Comparison of ENCODE assay signal across 29 mouse cellular contexts in genomic region chr5:147580181-147580580, GRCm38 (mm10).
A peak's percentile ranks its signal among the peaks of the same experiment; 100 is the strongest.
DNase-seq lines count a peak whose midpoint lies in the region; ATAC-seq and TF ChIP-seq lines count a peak whose summit lies in the region.
"Had no signal": no experiment of that assay in that cellular context is flagged by ENCODE, and none has a peak within 500 bp of the region (broad histone marks: within the 10 kb centered on the region; RNA-seq: fewer than 3 reads in every experiment).

No protein-coding gene starts in this region.

- no peaks in the 10 kb centered on the region for H3K27me3 ChIP-seq in heart, embryonic 12.5 days (replicated peaks)
- H3K27me3 ChIP-seq: CH12.LX; heart, embryonic 15.5 days; midbrain, embryonic 12.5 days; neural tube, embryonic 12.5 days had no signal

- H3K9ac ChIP-seq in heart, embryonic 12.5 days: no peak overlapping the region
- H3K9ac ChIP-seq: heart, embryonic 15.5 days; liver, embryonic 12.5 days; liver, postnatal 0 days; midbrain, embryonic 12.5 days; neural tube, embryonic 12.5 days had no signal

- no peak overlapping the region for H3K4me2 ChIP-seq in heart, embryonic 12.5 days
- H3K4me2 ChIP-seq: heart, embryonic 15.5 days; liver, embryonic 12.5 days; midbrain, embryonic 12.5 days; neural tube, embryonic 12.5 days had no signal

- H3K27ac ChIP-seq in gastrocnemius, adult 2 months: peak overlapping the region; percentile 84
- H3K27ac ChIP-seq in heart, embryonic 12.5 days (ENCODE audit: poor library complexity, severe bottlenecking): no peak overlapping the region
- H3K27ac ChIP-seq: heart, embryonic 15.5 days; liver, embryonic 12.5 days; midbrain, embryonic 12.5 days; neural tube, embryonic 12.5 days had no signal

- TF ChIP-seq CTCF in gastrocnemius, adult 2 months (IDR thresholded peaks at IDR 0.05): no peak

- peaks cover 7% of the 10 kb centered on the region for H3K36me3 ChIP-seq in heart, embryonic 12.5 days
- H3K36me3 ChIP-seq: heart, embryonic 15.5 days; liver, embryonic 12.5 days; midbrain, embryonic 12.5 days; neural tube, embryonic 12.5 days had no signal

- H3K4me3 ChIP-seq in gastrocnemius, adult 2 months: peak overlapping the region; percentile 20
- no peak overlapping the region for H3K4me3 ChIP-seq in heart, embryonic 12.5 days
- H3K4me3 ChIP-seq: erythroblast, embryonic 14.5 days; heart, embryonic 15.5 days; liver, embryonic 12.5 days; megakaryocyte, embryonic 14.5 days; midbrain, embryonic 12.5 days; myocyte; neural tube, embryonic 12.5 days had no signal

- 87% methylated on average over 13 of the region's 13 CpGs for WGBS in heart, embryonic 12.5 days

- H3K9me3 ChIP-seq in heart, embryonic 12.5 days (replicated peaks): 0 out of 2 replicates have a peak, but pooled peaks cover 3% of the 10 kb centered on the region
- H3K9me3 ChIP-seq: heart, embryonic 15.5 days; liver, embryonic 12.5 days; midbrain, embryonic 12.5 days; neural tube, embryonic 12.5 days had no signal

- intact Hi-C loops in gastrocnemius, adult 2 months (cut with DNase I): no loop called here

- H3K4me1 ChIP-seq in heart, embryonic 12.5 days (replicated peaks): peaks cover 5% of the 10 kb centered on the region; the same call in 1 of the 2 replicates
- H3K4me1 ChIP-seq: liver, embryonic 12.5 days; midbrain, embryonic 12.5 days; neural tube, embryonic 12.5 days had no signal

- DNase-seq in gastrocnemius, adult 2 months: no peak
- DNase-seq in gastrocnemius, postnatal 25 days: no peak
- peak; percentile 36 to 66 for DNase-seq in heart, adult 9 months (ENCODE audit: low spot score in 2 of 2)
- peak; percentile 63 for DNase-seq in kidney, adult 9 months
- DNase-seq in kidney, adult 11 months: no peak
- peak; percentile 54 for DNase-seq in lung, postnatal 36 days
- no peak for DNase-seq in lung, postnatal 4 days
- DNase-seq: adrenal gland, adult 2 months; cerebellum, adult 2 months; cerebellum, postnatal 14 days; layer of hippocampus, postnatal 36 days; left cerebral cortex, postnatal 4 days; liver, postnatal 0 days; right cerebral cortex, adult 18-20 months; spleen, adult 18-20 months; thymus, postnatal 36 days had no signal

- ATAC-seq in heart, embryonic 12.5 days (ENCODE audit: insufficient number of reproducible peaks, low FRiP score): no peak
- ATAC-seq: activated CD4-positive, CD25-positive, alpha-beta regulatory T cell, adult 4 months; forebrain, embryonic 16.5 days; hindbrain, embryonic 16.5 days; liver, embryonic 12.5 days; liver, postnatal 0 days; lung, postnatal 0 days had no signal

Comparison
In these comparisons a context has a peak if more than half of its experiments do, and no peak if none do; other contexts are left out.
1. DNase-seq: peak in heart, adult 9 months (2 of 2), kidney, adult 9 months (single experiment) and lung, postnatal 36 days (single experiment); none in gastrocnemius, adult 2 months (single experiment), gastrocnemius, postnatal 25 days (single experiment), kidney, adult 11 months (single experiment) and lung, postnatal 4 days (0 of 2).